Mouse (Mus musculus) liver, adult 2 months (tissue): ENCODE measurements around the gene Fads6. TPM values are rescaled to one million over a fixed set of nuclear protein-coding genes. Genes with fewer than 3 reads are reported as not detected.

Experiments used
- DNase-seq: peaks from one replicate; pipeline ENCODE4 v3.0.0-alpha.2; 2011; ENCODE audit warnings: low read depth, low spot score; ENCODE audit errors: extremely low read depth
- H3K27ac ChIP-seq: fragments of 200-500 bp; replicated peaks from 2 replicates; pipeline ENCODE4 v1.5.1; 2012; ENCODE audit warnings: low read depth, mild to moderate bottlenecking, control low read depth, inconsistent platforms, low read length; ENCODE audit not compliant: insufficient read depth
- H3K27me3 ChIP-seq: fragments of 200-500 bp; 2 replicates; pipeline ENCODE4 v1.6.1; 2012; ENCODE audit warnings: mild to moderate bottlenecking, moderate library complexity, low read length, inconsistent platforms; ENCODE audit not compliant: control insufficient read depth, insufficient read depth
- H3K36me3 ChIP-seq: fragments of 200-500 bp; 2 replicates; pipeline ENCODE4 v1.6.1; 2012; ENCODE audit warnings: low read length, inconsistent platforms; ENCODE audit not compliant: control insufficient read depth, insufficient read depth
- H3K4me1 ChIP-seq: fragments of 200-500 bp; 2 replicates; pipeline ENCODE4 v1.6.1; 2011; ENCODE audit warnings: low read length; ENCODE audit not compliant: control insufficient read depth, insufficient read depth
- H3K4me3 ChIP-seq: fragments of 200-500 bp; 2 replicates; pipeline ENCODE4 v1.5.1; 2011; ENCODE audit warnings: low read depth, mild to moderate bottlenecking, control low read depth, low read length, moderate library complexity; ENCODE audit not compliant: insufficient read depth
- H3K79me2 ChIP-seq: fragments of 200-500 bp; 2 replicates; pipeline ENCODE4 v1.6.1; 2012; ENCODE audit warnings: inconsistent platforms, mild to moderate bottlenecking, low read length, moderate library complexity; ENCODE audit not compliant: control insufficient read depth, insufficient read depth
- H3K9ac ChIP-seq: fragments of 200-500 bp; 2 replicates; pipeline ENCODE4 v1.6.1; 2012; ENCODE audit warnings: low read depth, mild to moderate bottlenecking, control low read depth, inconsistent platforms, low read length
- CTCF ChIP-seq: fragments of 200-500 bp; IDR thresholded peaks from 2 replicates; pipeline ENCODE4 v1.5.1; 2011; ENCODE audit warnings: low read depth, low read length, control low read depth
- POLR2A ChIP-seq: fragments of 200-500 bp; IDR thresholded peaks from 2 replicates; pipeline ENCODE4 v1.6.1; 2011; ENCODE audit warnings: low read length, control low read depth; ENCODE audit not compliant: insufficient read depth; ENCODE audit errors: extremely low read depth
- WGBS: fragments of 180-500 bp; shearing (Covaris S2); methylation state at CpG from one replicate; pipeline ENCODE4 v1.1.7; 2018; 5-methylcytosine and 5-hydroxymethylcytosine counted together
- polyA plus RNA-seq: library from polyadenylated mRNA; depleted of rRNA; stranded (reverse); fragments of >200 nt; gene quantifications from 2 replicates; pipeline ENCODE4 v1.2.3, GENCODE M21; 2012
- total RNA-seq: library from RNA; depleted of rRNA; stranded (reverse); fragments of >200 nt; gene quantifications from 2 replicates; pipeline ENCODE4 v1.2.3, GENCODE M21; 2014

The Fads6 gene
- total and polyA plus RNA-seq, 2 experiments, result 55.3 to 56.1 TPM

DNA sequence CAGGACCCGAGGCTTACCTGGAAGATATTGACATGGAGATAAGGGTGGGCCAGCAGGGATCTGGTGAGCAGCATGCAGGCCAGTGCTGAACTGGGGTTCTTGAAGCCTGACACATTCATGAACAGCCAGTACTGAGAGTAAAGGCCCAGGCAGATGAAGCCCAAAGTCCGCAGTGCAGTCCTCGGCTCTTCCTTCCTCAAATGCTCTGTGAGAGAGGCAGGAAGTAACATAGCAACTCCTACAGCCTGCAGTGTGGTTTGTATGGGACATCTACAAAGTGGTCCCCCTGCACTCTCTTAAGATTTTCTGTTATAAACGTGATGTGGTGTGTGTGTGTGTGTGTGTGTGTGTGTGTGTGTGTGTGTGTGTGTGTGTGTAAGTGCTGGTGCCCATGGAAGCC, 12.2 kb downstream of the Fads6 start:
- Histone ChIP-seq H3K27ac (no peak overlapping the region), H3K4me1 (peaks cover 2% of the 10 kb centered on the region; the same call in 1 of the 2 replicates), H3K4me3 (no peak overlapping the region), H3K36me3 (peaks cover 17% of the 10 kb centered on the region; the same call in 1 of the 2 replicates), H3K79me2 (peaks cover 6% of the 10 kb centered on the region; the same call in 1 of the 2 replicates), H3K9ac (peak overlapping the region; percentile 19; the same call in 1 of the 2 replicates), H3K27me3 (no peaks in the 10 kb centered on the region)
- WGBS, result 68% methylated on average over 4 of the region's 4 CpGs
- no peak for DNase-seq
- TF ChIP-seq CTCF (no peak), POLR2A (no peak)

- H3K4me3 ChIP-seq, result no peak overlapping the region
- H3K27ac ChIP-seq, result no peak overlapping the region
- H3K36me3 ChIP-seq, result peaks cover 17% of the 10 kb centered on the region; the same call in 1 of the 2 replicates
- H3K9ac ChIP-seq, result no peak overlapping the region
- H3K27me3 ChIP-seq, result no peaks in the 10 kb centered on the region
- no peaks in the 10 kb centered on the region for H3K4me1 ChIP-seq
- TF ChIP-seq POLR2A (no peak), CTCF (no peak)
- WGBS, result 89% methylated on average over 12 of the region's 12 CpGs
- no peak for DNase-seq
- no peaks in the 10 kb centered on the region for H3K79me2 ChIP-seq
Observed at GRCm38 (mm10) chr11:115283891-115284620, 13.4 kb downstream of the Fads6 start.

DNA sequence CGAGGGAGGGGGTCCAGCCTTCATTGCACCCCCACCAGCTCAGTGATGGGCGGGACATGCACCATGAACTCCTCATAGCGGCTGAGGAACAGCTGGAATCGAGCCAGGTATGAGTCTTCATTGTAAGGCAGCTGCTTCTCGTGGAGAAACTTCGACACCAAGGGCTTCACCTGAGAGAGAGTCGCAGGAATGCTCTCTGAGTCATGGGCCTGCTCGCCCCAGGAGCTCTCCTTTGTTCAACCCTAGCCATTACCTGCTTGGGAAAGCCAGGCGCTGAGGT, 14.0 kb downstream of the Fads6 start:
- H3K79me2 ChIP-seq, result no peaks in the 10 kb centered on the region
- 88% methylated on average over 9 of the region's 9 CpGs for WGBS
- H3K27ac ChIP-seq, result no peak overlapping the region
- peaks cover 17% of the 10 kb centered on the region; the same call in 1 of the 2 replicates for H3K36me3 ChIP-seq
- TF ChIP-seq CTCF (no peak), POLR2A (no peak)
- DNase-seq, result no peak
- no peaks in the 10 kb centered on the region for H3K27me3 ChIP-seq
- no peak overlapping the region for H3K4me3 ChIP-seq
- H3K9ac ChIP-seq, result no peak overlapping the region
- H3K4me1 ChIP-seq, result no peaks in the 10 kb centered on the region

GRCm38 (mm10) chr11:115282723-115283485, 14.6 kb downstream of the Fads6 start:
- no peaks in the 10 kb centered on the region for H3K27me3 ChIP-seq
- H3K79me2 ChIP-seq, result no peaks in the 10 kb centered on the region
- no peak overlapping the region for H3K9ac ChIP-seq
- H3K4me1 ChIP-seq, result no peaks in the 10 kb centered on the region
- H3K4me3 ChIP-seq, result no peak overlapping the region
- 88% methylated on average over 8 of the region's 8 CpGs for WGBS
- DNase-seq, result no peak
- H3K36me3 ChIP-seq, result peaks cover 17% of the 10 kb centered on the region; the same call in 1 of the 2 replicates
- no peak for TF ChIP-seq CTCF
- TF ChIP-seq POLR2A, result no peak
- no peak overlapping the region for H3K27ac ChIP-seq

- 84% methylated on average over 8 of the region's 8 CpGs for WGBS
Observed at GRCm38 (mm10) chr11:115282295-115282694, 15.2 kb downstream of the Fads6 start.

GRCm38 (mm10) chr11:115279726-115280125, 17.7 kb downstream of the Fads6 start:
- Histone ChIP-seq H3K79me2 (no peaks in the 10 kb centered on the region), H3K36me3 (peaks cover 6% of the 10 kb centered on the region; the same call in 1 of the 2 replicates), H3K4me1 (no peaks in the 10 kb centered on the region; the same call in 1 of the 2 replicates), H3K4me3 (no peak overlapping the region), H3K27ac (no peak overlapping the region), H3K9ac (no peak overlapping the region), H3K27me3 (no peaks in the 10 kb centered on the region)
- 88% methylated on average over 1 of the region's 1 CpGs for WGBS
- TF ChIP-seq POLR2A, result no peak
- TF ChIP-seq CTCF, result no peak
- DNase-seq, result peak; percentile 35

More at GRCm38 (mm10) chr11:115282295-115282694, 15.2 kb downstream of the Fads6 start:
- no peak for DNase-seq
- Histone ChIP-seq H3K9ac (no peak overlapping the region), H3K27me3 (no peaks in the 10 kb centered on the region), H3K4me1 (no peaks in the 10 kb centered on the region), H3K27ac (no peak overlapping the region), H3K79me2 (no peaks in the 10 kb centered on the region), H3K36me3 (peaks cover 17% of the 10 kb centered on the region; the same call in 1 of the 2 replicates), H3K4me3 (no peak overlapping the region)
- TF ChIP-seq CTCF (no peak), POLR2A (no peak)
